Mouse (Mus musculus): ENCODE data around the gene Acer3. TPM values are rescaled to one million over a fixed set of nuclear protein-coding genes. Genes with fewer than 3 reads are reported as not detected.
"Not testable (repeated sequence)": the region's sequence is repeated elsewhere in the genome, so short reads cannot be mapped to it uniquely, and the experiment has no call there.

Acer3 gene
- polyA plus RNA-seq, 1 experiment, result 22.0 TPM

DNA sequence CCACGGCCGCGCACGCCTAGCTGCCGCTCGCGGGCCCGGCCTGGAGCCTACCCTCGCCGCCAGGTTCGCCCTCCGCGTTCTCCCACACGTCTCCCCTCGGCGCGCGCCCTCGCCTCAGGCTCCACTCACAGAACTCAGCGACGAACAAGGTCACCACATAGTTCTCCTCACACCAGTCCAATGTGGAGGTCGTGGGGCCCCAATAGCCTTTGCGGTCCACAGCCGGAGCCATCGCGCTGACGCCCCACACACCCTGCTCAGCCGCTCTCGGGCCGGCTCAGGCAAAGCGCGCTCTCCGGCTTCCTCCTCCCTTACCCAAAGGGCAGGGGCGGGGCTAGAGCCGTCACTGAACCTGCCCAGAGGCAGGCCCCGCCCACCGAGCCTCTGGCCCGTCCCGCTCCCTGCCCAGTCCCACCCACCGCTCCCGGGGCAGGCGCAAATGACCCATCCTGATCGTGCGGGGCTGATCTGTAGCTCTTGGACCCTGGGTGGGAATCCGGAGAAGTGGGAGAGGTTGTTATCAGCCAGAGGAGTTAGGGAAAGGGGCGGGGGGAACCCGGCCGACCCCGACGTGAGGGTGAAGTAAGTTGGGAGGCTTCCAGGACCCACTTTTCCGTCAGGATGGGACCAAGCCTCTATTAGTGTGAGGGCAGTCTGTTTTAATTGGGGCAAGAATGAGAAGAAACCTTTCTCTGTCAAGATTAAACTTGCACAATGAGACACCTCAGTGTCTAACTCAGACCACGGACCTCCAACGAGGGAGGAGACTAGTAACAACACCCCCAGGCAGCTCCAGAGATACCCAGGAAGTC is 11.6 kb downstream of the Acer3 start:
- TF ChIP-seq CTCF (IDR thresholded peaks at IDR 0.05; ENCODE audit: insufficient read depth, low read length) (no peak), POLR2A (IDR thresholded peaks at IDR 0.05; ENCODE audit: borderline replicate concordance, extremely low read depth, low read depth, low read length) (peak; percentile 99)
- WGBS, result under 1% methylated on average over 53 of the region's 53 CpGs
- peak; percentile 95 for DNase-seq
- H3K4me1 ChIP-seq (ENCODE audit: control insufficient read depth, insufficient read depth, low read length), result peaks cover 12% of the 10 kb centered on the region
- H3K4me3 ChIP-seq (replicated peaks; ENCODE audit: extremely low read depth, low read depth, low read length), result peak overlapping the region; percentile 96

DNA sequence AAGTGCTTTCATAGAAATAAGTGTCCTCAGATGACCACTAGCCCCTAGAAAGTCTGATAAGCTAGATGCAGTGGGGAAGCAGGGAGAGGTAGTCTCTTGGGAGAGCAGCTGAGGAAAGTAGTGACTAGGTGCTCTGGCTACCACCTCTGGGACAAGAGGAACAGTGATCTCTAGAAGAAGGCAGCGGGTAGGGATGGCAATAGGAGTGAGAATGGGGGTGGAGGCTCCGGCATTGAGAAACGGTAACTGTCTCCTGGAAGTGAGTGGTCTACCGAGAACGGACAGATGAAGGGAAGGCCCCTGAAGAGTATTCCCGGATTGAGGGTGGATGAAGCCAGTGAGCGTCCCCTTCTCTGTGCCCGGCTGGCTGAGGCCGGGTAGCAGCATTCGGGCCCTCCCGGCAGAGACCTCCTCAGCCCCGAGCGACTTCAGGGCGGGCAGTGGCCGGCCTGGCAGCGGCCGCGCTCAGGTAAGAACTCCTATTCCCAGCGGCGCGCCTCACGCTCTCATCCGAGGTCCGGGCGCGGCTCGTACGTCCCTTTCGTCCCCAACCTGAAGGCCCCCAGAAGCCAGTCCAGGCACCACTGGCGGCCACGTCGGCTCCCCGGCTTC is 12.3 kb downstream of the Acer3 start:
- no peak for DNase-seq
- H3K4me3 ChIP-seq (replicated peaks; ENCODE audit: extremely low read depth, low read depth, low read length), result peak overlapping the region; percentile 96
- H3K4me1 ChIP-seq (ENCODE audit: control insufficient read depth, insufficient read depth, low read length), result peaks cover 12% of the 10 kb centered on the region
- whole genome bisulfite sequencing, result 1% methylated on average over 33 of the region's 33 CpGs
- TF ChIP-seq CTCF (IDR thresholded peaks at IDR 0.05; ENCODE audit: insufficient read depth, low read length) (no peak), POLR2A (IDR thresholded peaks at IDR 0.05; ENCODE audit: borderline replicate concordance, extremely low read depth, low read depth, low read length) (no peak)

DNA sequence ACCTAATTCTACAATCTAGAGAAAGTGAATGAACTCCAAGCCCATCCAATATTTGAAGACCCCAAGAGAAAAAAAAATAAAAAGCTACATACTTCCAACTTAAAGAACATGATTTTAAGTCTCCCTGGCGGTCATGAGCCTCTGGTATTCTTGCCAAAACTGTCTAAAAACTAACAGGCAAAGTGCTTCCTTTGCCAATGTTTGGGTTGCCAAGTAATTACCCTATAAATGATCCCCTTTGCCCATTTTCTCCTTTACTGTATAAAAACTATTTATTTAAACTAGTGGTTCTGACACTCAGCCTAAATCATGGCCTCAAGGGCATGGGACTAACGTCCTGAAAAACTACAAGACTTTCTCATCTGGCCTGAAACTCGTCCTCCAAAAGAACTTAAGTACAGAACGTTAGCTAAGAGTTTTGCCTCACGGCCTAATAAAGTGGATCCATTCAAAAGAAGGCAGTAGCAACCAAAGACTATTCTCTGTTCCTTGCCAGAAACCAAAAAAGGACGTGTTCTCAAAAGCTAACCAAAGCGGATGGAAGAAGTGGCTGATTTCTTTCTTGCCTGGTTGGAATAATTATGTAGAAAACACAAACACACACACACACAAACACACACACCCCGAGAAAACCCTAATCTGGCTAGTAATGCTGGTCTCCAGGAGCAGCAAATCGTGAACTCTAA is 12.9 kb downstream of the Acer3 start:
- Histone ChIP-seq H3K4me3 (replicated peaks; ENCODE audit: extremely low read depth, low read depth, low read length) (peak overlapping the region; percentile 96), H3K4me1 (ENCODE audit: control insufficient read depth, insufficient read depth, low read length) (peaks cover 12% of the 10 kb centered on the region)
- 20% methylated on average over 9 of the region's 9 CpGs for WGBS
- DNase-seq, result no peak
- TF ChIP-seq POLR2A (IDR thresholded peaks at IDR 0.05; ENCODE audit: borderline replicate concordance, extremely low read depth, low read depth, low read length) (no peak), CTCF (IDR thresholded peaks at IDR 0.05; ENCODE audit: insufficient read depth, low read length) (no peak)

DNA sequence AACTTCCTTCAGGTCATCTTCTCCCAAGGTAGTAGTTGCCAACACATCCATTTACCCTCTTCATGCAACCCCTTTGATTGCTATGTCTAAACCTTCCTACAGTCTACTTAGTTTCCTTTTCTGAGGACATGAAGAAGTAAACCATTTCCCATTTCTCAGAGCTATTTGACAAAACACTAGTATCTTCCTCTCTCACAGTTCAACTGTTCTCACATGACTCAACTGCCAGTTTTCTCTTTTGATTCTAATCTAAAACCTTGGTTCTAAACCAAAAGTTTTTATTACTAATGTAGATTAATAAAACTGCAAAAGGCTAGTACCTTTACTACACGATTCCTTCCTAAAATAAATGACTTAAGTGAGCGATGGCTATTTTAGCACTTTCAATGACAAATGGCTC is 13.6 kb downstream of the Acer3 start:
- no peak overlapping the region for H3K4me3 ChIP-seq (replicated peaks; ENCODE audit: extremely low read depth, low read depth, low read length)
- WGBS, result 82% methylated on average over 2 of the region's 2 CpGs
- no peak for DNase-seq
- H3K4me1 ChIP-seq (ENCODE audit: control insufficient read depth, insufficient read depth, low read length), result peaks cover 12% of the 10 kb centered on the region
- TF ChIP-seq CTCF (IDR thresholded peaks at IDR 0.05; ENCODE audit: insufficient read depth, low read length) (no peak), POLR2A (IDR thresholded peaks at IDR 0.05; ENCODE audit: borderline replicate concordance, extremely low read depth, low read depth, low read length) (no peak)

DNA sequence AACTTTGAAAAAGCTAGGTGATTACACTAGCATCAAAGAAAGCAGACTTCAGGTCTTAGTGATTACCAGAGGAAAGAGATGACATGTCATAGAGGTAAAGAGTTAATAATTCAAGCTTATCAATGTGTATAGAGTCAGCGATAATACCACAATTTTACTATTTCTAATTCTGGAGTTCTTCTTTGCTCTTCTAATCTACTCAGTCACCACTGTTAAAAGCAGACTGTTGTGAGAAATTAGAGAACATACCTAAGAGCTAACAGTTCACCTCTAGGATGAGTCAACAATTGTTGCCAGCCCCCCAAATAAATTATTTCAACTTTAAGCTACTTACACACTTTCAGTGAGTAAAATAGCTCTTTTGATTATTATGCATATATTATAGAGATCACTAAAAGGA is 28.1 kb downstream of the Acer3 start:
- Histone ChIP-seq H3K4me3 (replicated peaks; ENCODE audit: extremely low read depth, low read depth, low read length) (no peak overlapping the region), H3K4me1 (ENCODE audit: control insufficient read depth, insufficient read depth, low read length) (no peaks in the 10 kb centered on the region)
- no peak for DNase-seq
- WGBS, result 89% methylated on average over 1 of the region's 1 CpGs
- TF ChIP-seq CTCF (IDR thresholded peaks at IDR 0.05; ENCODE audit: insufficient read depth, low read length), result no peak
- TF ChIP-seq POLR2A (IDR thresholded peaks at IDR 0.05; ENCODE audit: borderline replicate concordance, extremely low read depth, low read depth, low read length), result no peak

DNA sequence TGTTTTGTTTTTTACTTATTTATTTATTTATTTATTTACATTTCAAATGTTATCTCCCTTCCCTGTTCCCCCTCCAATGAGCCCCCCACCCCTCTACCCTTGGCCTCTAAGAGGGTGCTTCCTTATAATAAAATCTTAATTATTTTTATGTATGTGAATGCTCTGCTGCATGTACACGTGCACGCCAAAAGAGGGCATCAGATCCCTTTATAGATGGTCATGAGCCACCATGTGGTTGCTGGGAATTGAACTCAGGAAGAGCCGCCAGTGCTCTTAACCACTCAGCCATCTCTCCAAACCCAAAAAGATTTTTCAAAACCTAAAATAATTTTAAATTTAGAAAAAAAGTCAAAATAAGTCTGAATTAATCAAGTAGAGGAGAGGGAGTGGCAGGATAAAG is 31.4 kb downstream of the Acer3 start:
- WGBS, result 41% methylated on average over 3 of the region's 3 CpGs
- no peak for DNase-seq
- no peaks in the 10 kb centered on the region for H3K4me1 ChIP-seq (ENCODE audit: control insufficient read depth, insufficient read depth, low read length)
- no peak for TF ChIP-seq POLR2A (IDR thresholded peaks at IDR 0.05; ENCODE audit: borderline replicate concordance, extremely low read depth, low read depth, low read length)
- TF ChIP-seq CTCF (IDR thresholded peaks at IDR 0.05; ENCODE audit: insufficient read depth, low read length), result 0 out of 2 replicates have a peak, but pooled peaks have one; percentile 17
- H3K4me3 ChIP-seq (replicated peaks; ENCODE audit: extremely low read depth, low read depth, low read length), result no peak overlapping the region

DNA sequence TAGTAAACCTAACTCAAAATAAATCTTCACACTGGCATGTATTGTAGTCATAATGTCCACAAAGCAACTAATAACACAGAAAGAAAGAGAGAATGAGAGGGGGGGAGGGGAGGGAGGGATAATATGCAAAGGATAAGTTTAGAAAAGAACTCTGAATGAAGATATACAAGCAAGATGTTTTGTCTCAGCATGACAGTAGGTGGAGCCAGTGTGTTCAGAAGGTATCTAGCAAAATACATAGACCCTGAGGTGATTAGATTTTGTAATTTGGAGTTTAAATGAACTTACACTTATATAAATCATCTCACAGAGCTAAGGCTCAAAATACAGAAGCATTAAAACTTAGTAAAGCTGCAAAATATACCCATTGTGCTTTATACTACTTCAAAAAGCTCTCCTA is 44.7 kb downstream of the Acer3 start:
- TF ChIP-seq POLR2A (IDR thresholded peaks at IDR 0.05; ENCODE audit: borderline replicate concordance, extremely low read depth, low read depth, low read length) (no peak), CTCF (IDR thresholded peaks at IDR 0.05; ENCODE audit: insufficient read depth, low read length) (peak; percentile 19; the same call in 1 of the 2 replicates)
- DNase-seq, result no peak
- H3K4me3 ChIP-seq (replicated peaks; ENCODE audit: extremely low read depth, low read depth, low read length), result no peak overlapping the region
- H3K4me1 ChIP-seq (ENCODE audit: control insufficient read depth, insufficient read depth, low read length), result no peaks in the 10 kb centered on the region

DNA sequence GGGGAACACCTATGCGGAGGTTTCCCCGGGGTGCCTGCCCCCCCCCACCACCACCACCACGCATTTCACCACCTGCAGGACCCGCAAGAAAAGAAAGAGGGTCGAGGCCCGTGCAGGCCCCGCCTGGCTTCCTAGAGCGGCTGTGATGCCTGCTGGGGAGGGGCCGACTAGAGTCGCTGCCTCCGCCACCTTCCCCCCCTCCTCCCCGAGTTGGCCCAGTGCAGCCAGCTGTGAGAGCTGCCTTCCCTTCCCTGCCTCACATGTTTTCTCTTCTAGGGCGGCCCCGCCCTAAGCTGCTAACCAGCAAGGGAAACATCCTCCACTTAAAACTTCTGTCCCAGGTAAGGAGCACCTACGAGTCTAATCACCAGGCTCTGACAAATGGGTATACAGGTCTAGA is 52.8 kb downstream of the Acer3 start:
- not testable (repeated sequence) for DNase-seq; H3K4me1 ChIP-seq (ENCODE audit: control insufficient read depth, insufficient read depth, low read length); H3K4me3 ChIP-seq (replicated peaks; ENCODE audit: extremely low read depth, low read depth, low read length)
- 39% methylated on average over 15 of the region's 15 CpGs for WGBS

DNA sequence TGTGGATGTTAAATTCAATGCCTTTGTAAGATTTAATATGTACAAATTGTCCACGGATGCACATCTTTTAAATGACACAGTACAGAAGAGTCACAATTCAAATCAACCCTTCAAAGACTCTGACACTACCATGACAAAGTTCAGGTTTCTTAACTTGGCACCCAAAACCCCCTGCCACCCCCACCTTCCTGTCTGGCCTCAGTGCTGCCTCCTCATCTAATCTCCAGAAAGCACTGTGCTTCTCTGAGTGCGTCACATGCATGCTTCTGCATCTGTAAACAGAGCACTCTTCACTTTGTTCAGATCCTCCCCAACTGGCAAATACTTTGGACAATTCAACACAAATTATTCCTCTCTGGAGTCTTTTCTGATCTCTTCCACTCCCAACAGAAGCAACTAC is 68.5 kb downstream of the Acer3 start:
- TF ChIP-seq CTCF (IDR thresholded peaks at IDR 0.05; ENCODE audit: insufficient read depth, low read length), result no peak
- TF ChIP-seq POLR2A (IDR thresholded peaks at IDR 0.05; ENCODE audit: borderline replicate concordance, extremely low read depth, low read depth, low read length), result no peak
- 91% methylated on average over 2 of the region's 2 CpGs for WGBS
- DNase-seq, result no peak
- Histone ChIP-seq H3K4me3 (replicated peaks; ENCODE audit: extremely low read depth, low read depth, low read length) (no peak overlapping the region), H3K4me1 (ENCODE audit: control insufficient read depth, insufficient read depth, low read length) (no peaks in the 10 kb centered on the region)
